Mouse (Mus musculus) midbrain, embryonic 10.5 days (tissue): ENCODE results near the gene Amh. TPM values are rescaled to one million over a fixed set of nuclear protein-coding genes. Genes with fewer than 3 reads are reported as not detected.
"Not testable (repeated sequence)": the region's sequence is repeated elsewhere in the genome, so short reads cannot be mapped to it uniquely, and the experiment has no call there.

ENCODE experiments used
- DNase-seq: peaks from one replicate; pipeline ENCODE4 v3.0.0-alpha.2; 2017; ENCODE audit warnings: low spot score
- H3K27ac ChIP-seq: fragments of 300-500 bp; sonication (generic); replicated peaks from 2 replicates; pipeline ENCODE4 v1.5.1; 2016; ENCODE audit warnings: mild to moderate bottlenecking
- H3K27me3 ChIP-seq: fragments of 300-500 bp; sonication (generic); 2 replicates; pipeline ENCODE4 v1.6.1; 2016; ENCODE audit warnings: low read depth, mild to moderate bottlenecking; ENCODE audit not compliant: poor library complexity, severe bottlenecking
- H3K36me3 ChIP-seq: fragments of 300-500 bp; sonication (generic); 2 replicates; pipeline ENCODE4 v1.6.1; 2016; ENCODE audit warnings: mild to moderate bottlenecking, moderate library complexity
- H3K4me1 ChIP-seq: fragments of 300-500 bp; sonication (generic); 2 replicates; pipeline ENCODE4 v1.6.1; 2016
- H3K4me3 ChIP-seq: fragments of 300-500 bp; sonication (generic); 2 replicates; pipeline ENCODE4 v1.5.1; 2016; ENCODE audit warnings: mild to moderate bottlenecking, moderate library complexity
- H3K9me3 ChIP-seq: fragments of 300-500 bp; sonication (generic); replicated peaks from 2 replicates; pipeline ENCODE4 v1.6.1; 2016; ENCODE audit warnings: mild to moderate bottlenecking
- WGBS: fragments of 180-500 bp; shearing (Covaris S2); methylation state at CpG from one replicate; pipeline ENCODE4 v1.1.7; 2016; 5-methylcytosine and 5-hydroxymethylcytosine counted together
- polyA plus RNA-seq: library from polyadenylated mRNA; unstranded; fragments of >200 nt; fragmentation: Nextera tagmentation; extraction: Ambion mirVana; gene quantifications from 2 replicates; pipeline ENCODE4 v1.2.1, GENCODE M21; 2016

Amh gene
- polyA plus RNA-seq, 1 experiment from 2014 or later, result not detected

DNA sequence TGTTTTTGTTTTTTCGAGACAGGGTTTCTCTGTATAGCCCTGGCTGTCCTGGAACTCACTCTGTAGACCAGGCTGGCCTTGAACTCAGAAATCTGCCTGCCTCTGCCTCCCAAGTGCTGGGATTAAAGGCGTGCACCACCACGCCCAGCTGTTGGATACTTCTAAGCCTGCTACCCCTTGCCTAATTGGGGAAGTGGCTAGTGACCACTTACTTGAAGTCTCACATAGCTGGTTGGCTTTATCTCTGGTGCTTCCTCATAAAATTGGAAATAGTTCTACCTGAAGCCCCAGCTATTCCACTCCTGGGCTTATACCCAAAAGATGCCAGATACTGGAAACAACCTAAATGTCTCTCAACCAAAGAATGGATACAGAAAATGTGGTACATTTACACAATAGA, 11.3 kb downstream of the Amh start:
- H3K9me3 ChIP-seq, H3K4me1 ChIP-seq, H3K4me3 ChIP-seq, DNase-seq, H3K36me3 ChIP-seq, H3K27ac ChIP-seq: not testable (repeated sequence)
- WGBS, result 84% methylated on average over 3 of the region's 3 CpGs
- H3K27me3 ChIP-seq, result peaks cover 23% of the 10 kb centered on the region

DNA sequence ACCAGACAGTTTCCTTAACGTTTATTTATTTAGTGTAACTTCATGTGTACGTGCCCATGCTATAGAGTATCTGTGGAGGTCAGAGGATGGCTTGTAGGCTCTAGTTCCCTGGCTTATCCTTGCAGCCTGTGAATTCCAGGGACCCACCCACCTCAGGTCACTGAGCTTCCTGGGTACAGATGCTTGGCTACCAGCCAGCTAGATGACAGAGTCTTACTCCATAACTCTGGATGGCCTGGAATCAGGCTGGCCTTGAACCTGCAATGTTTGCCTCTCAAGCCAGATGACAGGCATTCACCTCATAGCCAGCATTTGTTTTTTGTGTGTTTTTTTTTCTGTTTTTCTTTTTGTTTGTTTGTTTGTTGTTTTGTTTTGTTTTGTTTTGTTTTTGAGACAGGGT, 12.1 kb downstream of the Amh start:
- H3K9me3 ChIP-seq, result no peaks in the 10 kb centered on the region
- WGBS, result 71% methylated on average over 2 of the region's 2 CpGs
- no peaks in the 10 kb centered on the region for H3K36me3 ChIP-seq
- H3K4me3 ChIP-seq, result no peak overlapping the region
- H3K27me3 ChIP-seq, result peaks cover 14% of the 10 kb centered on the region
- no peak overlapping the region for H3K27ac ChIP-seq
- H3K4me1 ChIP-seq, result no peaks in the 10 kb centered on the region
- DNase-seq, result no peak

DNA sequence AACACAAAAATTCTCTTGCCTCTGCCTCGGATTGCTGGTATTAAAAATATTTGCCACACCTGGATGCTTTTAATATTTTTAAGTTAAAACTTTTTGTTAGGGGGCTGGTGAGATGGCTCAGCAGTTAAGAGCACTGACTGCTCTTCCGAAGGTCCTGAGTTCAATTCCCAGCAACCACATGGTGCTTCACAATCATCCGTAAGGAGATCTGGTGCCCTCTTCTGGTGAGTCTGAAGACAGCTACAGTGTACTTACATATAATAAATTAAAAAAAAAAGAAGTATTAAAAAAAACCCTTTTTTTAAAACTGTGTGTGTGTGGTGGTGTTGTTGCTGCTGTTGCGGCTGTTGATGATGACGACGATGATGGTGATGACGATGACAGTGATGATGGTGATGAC, 12.9 kb downstream of the Amh start:
- not testable (repeated sequence) for H3K36me3 ChIP-seq, H3K9me3 ChIP-seq, H3K4me1 ChIP-seq, H3K4me3 ChIP-seq, H3K27me3 ChIP-seq, H3K27ac ChIP-seq, DNase-seq
- 82% methylated on average over 7 of the region's 7 CpGs for WGBS

DNA sequence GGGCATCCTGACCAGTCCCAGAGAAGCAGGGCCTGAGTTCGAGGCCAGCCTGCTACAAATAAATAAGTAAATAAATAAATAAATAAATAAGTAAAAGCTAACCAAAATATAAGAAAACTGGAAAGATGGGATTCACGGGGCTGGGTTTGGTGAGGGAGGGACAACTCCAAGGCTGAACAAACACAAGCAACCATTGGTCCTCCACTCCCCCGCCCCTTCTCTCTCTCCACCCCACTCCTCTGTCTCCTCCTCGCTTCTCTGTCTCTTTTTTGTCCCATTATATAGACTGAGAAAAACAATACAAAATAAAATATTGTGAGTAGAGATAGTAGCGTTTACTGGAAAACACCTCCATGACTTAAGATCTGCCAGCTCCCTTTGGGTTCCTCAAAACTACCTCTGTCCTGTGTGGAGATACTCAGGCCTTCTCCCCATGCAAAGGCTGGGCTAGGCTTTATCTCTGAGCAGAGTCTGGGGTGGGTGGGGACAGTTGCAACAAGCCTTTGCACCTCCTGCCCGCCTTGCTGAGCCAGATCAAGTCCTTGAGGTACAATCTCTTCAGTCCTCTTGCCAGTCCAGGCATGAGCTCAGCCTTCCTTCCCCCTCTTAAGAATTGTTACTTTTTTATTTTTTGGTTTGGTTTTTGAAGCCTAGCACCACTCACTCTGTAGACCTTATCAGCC, 13.7 kb downstream of the Amh start:
- Histone ChIP-seq H3K4me1 (no peaks in the 10 kb centered on the region), H3K27ac (no peak overlapping the region), H3K9me3 (no peaks in the 10 kb centered on the region), H3K27me3 (no peaks in the 10 kb centered on the region), H3K36me3 (no peaks in the 10 kb centered on the region), H3K4me3 (no peak overlapping the region)
- 61% methylated on average over 6 of the region's 6 CpGs for WGBS
- DNase-seq, result no peak

DNA sequence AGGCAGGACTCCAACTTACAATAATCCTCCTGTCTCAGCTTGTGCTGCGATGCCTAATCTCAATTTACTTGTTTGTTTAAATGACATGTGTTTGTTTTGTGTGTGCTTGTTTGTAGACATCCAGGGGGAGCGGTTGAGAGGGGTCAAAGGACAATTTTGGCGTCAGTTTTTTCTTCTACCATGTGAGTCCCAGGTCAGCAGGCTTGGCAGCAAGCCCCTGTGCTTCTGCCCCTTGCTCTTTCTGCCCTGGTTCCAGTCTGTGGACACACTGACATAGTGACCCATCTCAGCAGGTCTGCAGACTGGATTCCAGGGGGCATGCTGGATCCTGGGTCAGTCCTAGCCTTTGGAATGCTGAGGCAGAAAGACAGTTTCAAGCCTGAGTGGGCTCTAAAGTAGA, 14.4 kb downstream of the Amh start:
- 54% methylated on average over 3 of the region's 3 CpGs for WGBS
- no peak for DNase-seq
- H3K36me3 ChIP-seq, result no peaks in the 10 kb centered on the region
- no peaks in the 10 kb centered on the region for H3K9me3 ChIP-seq
- no peak overlapping the region for H3K4me3 ChIP-seq
- no peak overlapping the region for H3K27ac ChIP-seq
- H3K4me1 ChIP-seq, result no peaks in the 10 kb centered on the region
- no peaks in the 10 kb centered on the region for H3K27me3 ChIP-seq

- 33% methylated on average over 2 of the region's 2 CpGs for whole genome bisulfite sequencing
- H3K36me3 ChIP-seq, result no peaks in the 10 kb centered on the region
- H3K27ac ChIP-seq, result no peak overlapping the region
- H3K27me3 ChIP-seq, result no peaks in the 10 kb centered on the region
- no peak overlapping the region for H3K4me3 ChIP-seq
- H3K9me3 ChIP-seq, result no peaks in the 10 kb centered on the region
- DNase-seq, result no peak
- peaks cover 7% of the 10 kb centered on the region; the same call in 1 of the 2 replicates for H3K4me1 ChIP-seq
These were observed 16.9 kb downstream of the Amh start for GRCm38 (mm10) chr10:80821991-80822390.

DNA sequence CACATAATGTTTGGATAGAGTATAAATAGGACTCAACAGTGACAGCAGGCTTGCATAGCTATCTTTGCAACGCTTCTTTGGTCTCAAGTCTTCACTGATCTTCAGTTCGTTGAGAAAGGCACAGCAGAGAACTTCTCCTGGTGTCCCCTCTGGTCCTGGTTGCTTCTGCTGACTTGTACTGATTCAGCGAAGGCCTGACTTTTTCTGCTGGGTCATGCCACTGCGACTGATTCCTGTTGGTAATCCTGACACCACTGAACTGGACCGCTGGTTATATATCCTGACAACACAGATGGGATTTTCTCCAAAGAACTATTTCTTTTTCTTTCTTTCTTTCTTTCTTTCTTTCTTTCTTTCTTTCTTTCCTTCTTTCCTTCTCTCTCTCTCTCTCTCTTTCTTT, 17.5 kb downstream of the Amh start:
- Histone ChIP-seq H3K9me3 (no peaks in the 10 kb centered on the region), H3K4me3 (no peak overlapping the region), H3K4me1 (peaks cover 10% of the 10 kb centered on the region), H3K36me3 (no peaks in the 10 kb centered on the region), H3K27ac (no peak overlapping the region), H3K27me3 (no peaks in the 10 kb centered on the region)
- no peak for DNase-seq
- WGBS, result 94% methylated on average over 5 of the region's 5 CpGs

DNA sequence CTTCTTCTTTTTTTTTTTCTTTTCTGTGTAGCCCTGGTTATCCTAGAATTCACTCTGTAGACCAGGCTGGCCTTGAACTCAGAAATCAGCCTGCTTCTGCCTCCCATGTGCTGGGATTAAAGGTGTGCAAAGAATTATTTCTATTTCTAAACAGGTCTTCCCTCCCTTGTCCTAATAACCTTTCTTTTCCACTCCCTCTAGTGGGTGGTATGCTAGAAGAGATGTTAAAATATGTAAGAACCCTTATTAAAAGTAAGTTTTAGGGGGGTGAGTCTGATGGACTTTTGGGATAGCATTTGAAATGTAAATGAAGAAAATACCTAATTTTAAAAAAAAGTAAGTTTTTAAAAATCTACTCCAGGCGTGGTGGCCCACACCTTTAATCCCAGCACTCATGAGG, 18.3 kb downstream of the Amh start:
- no peak overlapping the region for H3K27ac ChIP-seq
- peaks cover 8% of the 10 kb centered on the region for H3K36me3 ChIP-seq
- no peaks in the 10 kb centered on the region for H3K9me3 ChIP-seq
- no peak overlapping the region for H3K4me3 ChIP-seq
- WGBS, result 91% methylated on average over 1 of the region's 1 CpGs
- no peak for DNase-seq
- H3K27me3 ChIP-seq, result no peaks in the 10 kb centered on the region
- H3K4me1 ChIP-seq, result peaks cover 18% of the 10 kb centered on the region

DNA sequence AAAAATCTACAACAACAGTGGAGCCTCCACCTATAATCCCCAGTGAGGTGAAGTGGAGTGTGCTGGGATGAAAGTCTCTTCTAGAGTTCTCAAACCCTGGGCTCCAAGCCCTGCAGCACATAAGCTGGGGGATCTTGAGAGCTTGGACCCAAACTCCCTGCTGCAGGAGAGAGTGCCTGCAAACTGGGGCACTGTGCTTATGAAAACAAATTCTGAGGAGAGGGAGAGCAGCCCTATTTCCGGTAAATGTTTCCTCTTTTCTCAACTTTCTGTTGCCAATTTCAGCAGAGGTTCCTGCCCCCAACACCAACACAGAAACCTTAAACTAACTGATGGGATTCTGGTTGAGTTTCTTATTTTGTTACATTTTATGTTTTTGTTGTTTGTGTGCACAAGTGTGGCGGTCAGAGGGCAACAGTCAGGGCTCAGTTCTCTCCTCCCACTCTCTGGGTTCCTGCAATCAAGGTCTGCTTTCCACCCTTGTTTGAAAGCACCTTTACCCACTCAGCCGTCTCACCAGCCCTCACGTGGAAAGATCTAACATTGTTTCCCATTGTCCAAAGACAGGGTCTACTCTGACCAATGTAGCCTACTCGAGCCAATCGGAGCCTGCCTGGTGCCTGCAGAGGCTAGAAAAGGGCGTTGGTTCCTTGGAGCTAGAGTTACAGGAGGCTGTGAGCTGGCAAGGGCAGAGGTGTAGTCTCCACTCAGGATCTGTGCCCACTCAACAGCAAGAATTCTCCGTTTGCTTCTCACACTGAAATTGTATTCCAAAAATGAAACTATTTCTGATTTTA, 19.0 kb downstream of the Amh start:
- H3K27me3 ChIP-seq, result no peaks in the 10 kb centered on the region
- WGBS, result 72% methylated on average over 8 of the region's 8 CpGs

GRCm38 (mm10) chr10:80824827-80825226, 19.8 kb downstream of the Amh start:
- Histone ChIP-seq H3K36me3 (peaks cover 21% of the 10 kb centered on the region), H3K27me3 (no peaks in the 10 kb centered on the region), H3K4me1 (peaks cover 29% of the 10 kb centered on the region), H3K9me3 (no peaks in the 10 kb centered on the region), H3K27ac (no peak overlapping the region), H3K4me3 (no peak overlapping the region)
- no peak for DNase-seq
- 85% methylated on average over 2 of the region's 2 CpGs for WGBS

More for the DNA sequence above, 19.0 kb downstream of the Amh start:
- Histone ChIP-seq H3K27ac (no peak overlapping the region), H3K9me3 (no peaks in the 10 kb centered on the region), H3K36me3 (peaks cover 13% of the 10 kb centered on the region), H3K4me1 (peaks cover 22% of the 10 kb centered on the region), H3K4me3 (0 out of 2 replicates have a peak overlapping the region, but pooled peaks have one; percentile 9)
- DNase-seq, result no peak

DNA sequence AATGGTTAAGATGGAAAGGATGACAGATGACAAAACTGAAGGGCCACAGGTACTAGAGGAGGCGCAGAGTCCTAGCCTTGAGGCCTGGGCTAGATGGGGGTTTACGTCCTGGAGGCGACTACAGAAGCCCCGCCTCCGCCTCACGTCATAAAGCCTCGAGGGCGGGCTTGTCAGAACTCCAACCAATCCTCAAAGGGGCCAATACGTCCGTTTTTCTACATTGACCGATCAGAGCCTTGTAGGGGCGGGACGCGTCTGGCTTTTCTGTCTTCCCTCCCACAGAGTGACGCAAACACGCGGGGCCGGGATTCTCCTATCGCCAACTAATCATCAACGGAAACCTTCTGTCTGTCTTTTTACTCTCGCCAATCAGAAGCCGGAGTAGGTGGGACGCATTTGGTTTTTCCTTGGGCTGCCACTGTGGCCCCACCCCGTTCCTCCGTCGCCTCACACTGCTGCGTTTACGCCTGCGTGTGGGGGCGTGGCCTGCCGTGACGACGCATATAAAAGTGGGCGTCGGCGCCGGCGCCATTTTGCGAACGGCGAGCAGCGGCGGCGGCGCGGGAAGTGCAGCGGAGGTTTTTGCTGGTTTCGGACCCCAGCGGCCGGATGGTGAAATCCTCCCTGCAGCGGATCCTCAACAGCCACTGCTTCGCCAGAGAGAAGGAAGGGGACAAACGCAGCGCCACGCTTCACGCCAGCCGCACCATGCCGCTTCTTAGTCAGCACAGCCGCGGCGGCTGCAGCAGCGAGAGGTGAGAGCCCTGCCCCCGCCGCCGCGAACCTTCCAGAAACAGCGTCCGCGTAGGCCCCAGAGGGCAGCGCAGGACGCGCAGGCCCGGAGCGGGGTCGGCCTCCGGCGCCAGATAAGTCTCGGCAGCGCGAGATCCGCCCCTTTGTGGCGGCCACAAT, 21.4 kb downstream of the Amh start, which contains the start of gene Oaz1:
Gene Oaz1 (plus strand): TSS at position 506 of the 912 bp plus-strand sequence.
- Histone ChIP-seq H3K4me1 (peaks cover 45% of the 10 kb centered on the region), H3K27ac (peak within 1 kb of the TSS; percentile 96), H3K9me3 (no peaks in the 10 kb centered on the region), H3K36me3 (peaks cover 31% of the 10 kb centered on the region), H3K27me3 (no peaks in the 10 kb centered on the region), H3K4me3 (peak within 1 kb of the TSS; percentile 93)
- under 1% methylated on average over 80 of the region's 82 CpGs for WGBS
- peak; percentile 98 for DNase-seq

DNA sequence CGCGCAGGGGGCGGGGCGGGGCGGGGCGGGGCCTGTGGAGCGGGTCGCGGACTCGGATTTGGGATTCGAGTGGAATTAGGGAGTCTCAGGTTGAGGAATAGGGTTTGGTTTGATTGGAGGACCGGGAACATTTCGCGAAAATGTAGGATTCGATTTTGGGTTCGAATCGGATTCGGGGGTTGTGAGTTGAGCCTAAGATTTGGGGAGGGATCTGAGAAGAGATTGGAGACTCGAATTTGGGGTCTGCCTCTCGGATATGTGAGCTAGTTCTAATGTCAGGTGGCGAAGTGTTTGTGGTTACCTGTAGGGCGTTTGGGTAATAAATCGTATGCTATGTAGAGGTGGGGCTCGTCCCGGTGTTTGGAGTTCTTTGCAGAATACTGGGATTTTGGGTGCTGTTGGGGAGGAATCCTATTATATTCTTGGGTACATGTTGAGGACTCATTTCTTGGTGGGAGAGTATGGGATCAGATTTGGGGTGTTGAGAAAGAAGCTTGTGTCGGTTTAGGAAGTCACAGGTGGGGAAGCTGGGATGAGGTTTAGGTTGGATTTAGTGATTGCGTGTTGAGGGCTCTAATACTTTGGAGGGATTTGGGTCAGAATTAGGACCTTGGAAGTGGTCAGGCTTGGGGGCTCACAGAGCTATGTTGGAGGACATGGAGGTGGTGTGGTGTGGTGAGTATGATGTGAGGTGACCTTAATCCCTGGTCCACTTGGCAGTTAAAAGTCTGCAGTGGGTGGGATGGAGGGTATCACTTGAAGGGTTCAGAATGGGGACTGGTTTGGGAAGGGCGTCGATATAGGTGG, 22.2 kb downstream of the Amh start:
- H3K4me3 ChIP-seq, result peak overlapping the region; percentile 93
- peaks cover 31% of the 10 kb centered on the region for H3K36me3 ChIP-seq
- peaks cover 53% of the 10 kb centered on the region for H3K4me1 ChIP-seq
- no peak for DNase-seq
- no peaks in the 10 kb centered on the region for H3K9me3 ChIP-seq
- no peaks in the 10 kb centered on the region for H3K27me3 ChIP-seq
- 8% methylated on average over 29 of the region's 29 CpGs for WGBS
- peak overlapping the region; percentile 96 for H3K27ac ChIP-seq
